5 mouse cellular contexts compared by ENCODE assay signal in the genomic region with DNA sequence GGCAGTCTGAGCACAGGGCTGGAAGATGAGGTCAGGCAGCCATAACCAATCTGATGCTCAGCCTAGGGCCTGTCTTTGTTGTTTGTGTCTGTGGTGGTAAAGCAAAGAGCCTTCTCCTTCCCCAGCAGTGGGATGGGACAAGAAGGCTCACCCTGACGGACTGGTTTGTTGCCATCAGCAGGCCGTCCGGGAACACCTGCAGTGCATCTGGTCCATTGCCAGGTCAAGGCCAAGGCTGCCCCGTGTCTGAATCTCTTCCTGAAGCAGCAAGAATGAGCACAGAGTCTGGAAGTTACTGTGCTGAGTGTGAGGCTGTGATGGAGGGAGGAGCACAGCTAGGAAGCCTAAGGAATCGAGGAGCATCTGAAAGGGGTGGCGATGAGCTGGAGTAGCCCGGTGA.
"Had no signal": no experiment of that assay in that cellular context is flagged by ENCODE, and none has a peak within 500 bp of the region (broad histone marks: within the 10 kb centered on the region; RNA-seq: fewer than 3 reads in every experiment).

No protein-coding gene starts in this region.

- H3K27me3 ChIP-seq: stomach, embryonic 15.5 days had no signal

- H3K36me3 ChIP-seq: limb, embryonic 12.5 days; midbrain, embryonic 12.5 days; stomach, embryonic 15.5 days had no signal

- H3K4me3 ChIP-seq: limb, embryonic 12.5 days; midbrain, embryonic 12.5 days; stomach, embryonic 15.5 days had no signal

- H3K9me3 ChIP-seq: limb, embryonic 12.5 days; midbrain, embryonic 12.5 days; stomach, embryonic 15.5 days had no signal

- H3K9ac ChIP-seq: limb, embryonic 12.5 days; liver, embryonic 14.5 days; midbrain, embryonic 12.5 days; stomach, embryonic 15.5 days had no signal

- ATAC-seq: midbrain, embryonic 16.5 days had no signal

- H3K4me2 ChIP-seq: limb, embryonic 12.5 days; midbrain, embryonic 12.5 days; stomach, embryonic 15.5 days had no signal

- H3K27ac ChIP-seq: limb, embryonic 12.5 days; liver, embryonic 14.5 days; midbrain, embryonic 12.5 days; stomach, embryonic 15.5 days had no signal
